Mouse (Mus musculus): ENCODE measurements around the gene Prrc2c.
"Not testable (repeated sequence)": the region's sequence is repeated elsewhere in the genome, so short reads cannot be mapped to it uniquely, and the experiment has no call there.

Prrc2c gene

GRCm38 (mm10) chr1:162665486-162666174 is 74.7 kb downstream of the Prrc2c start:
- DNase-seq (ENCODE audit: low spot score), result peak; percentile 18

- DNase-seq (ENCODE audit: low spot score), result peak; percentile 62
These were observed 75.4 kb downstream of the Prrc2c start for GRCm38 (mm10) chr1:162664826-162665475.

- no peak for DNase-seq (ENCODE audit: low spot score)
These were observed 80.0 kb downstream of the Prrc2c start for GRCm38 (mm10) chr1:162660276-162660860.

GRCm38 (mm10) chr1:162658119-162658518 is 82.2 kb downstream of the Prrc2c start, which contains the start of gene Myocos:
Gene Myocos, minus strand, starts transcription at chr1:162658219.
- DNase-seq (ENCODE audit: low spot score), result no peak

- no peak for DNase-seq (ENCODE audit: low spot score)
These were observed 91.9 kb downstream of the Prrc2c start for GRCm38 (mm10) chr1:162648416-162648815.

- peak; percentile 18 for DNase-seq (ENCODE audit: low spot score)
These were observed 94.2 kb downstream of the Prrc2c start for GRCm38 (mm10) chr1:162646083-162646686.

- no peak for DNase-seq (ENCODE audit: low spot score)
These were observed 96.6 kb downstream of the Prrc2c start for GRCm38 (mm10) chr1:162643752-162644151.

GRCm38 (mm10) chr1:162642591-162642990 is 97.8 kb downstream of the Prrc2c start:
- no peak for DNase-seq (ENCODE audit: low spot score)

- no peak for DNase-seq (ENCODE audit: low spot score)
These were observed 100.5 kb downstream of the Prrc2c start for GRCm38 (mm10) chr1:162639861-162640260.

GRCm38 (mm10) chr1:162639051-162639750 is 101.2 kb downstream of the Prrc2c start, which contains the start of gene Myoc:
Gene Myoc, plus strand, starts transcription at chr1:162639155.
- no peak for DNase-seq (ENCODE audit: low spot score)

- DNase-seq (ENCODE audit: low spot score), result no peak
These were observed 101.8 kb downstream of the Prrc2c start for GRCm38 (mm10) chr1:162638535-162638934.

- DNase-seq (ENCODE audit: low spot score), result no peak
These were observed 103.8 kb downstream of the Prrc2c start for GRCm38 (mm10) chr1:162636516-162636915.

GRCm38 (mm10) chr1:162635291-162635931 is 104.9 kb downstream of the Prrc2c start:
- DNase-seq (ENCODE audit: low spot score), result not testable (repeated sequence)

- not testable (repeated sequence) for DNase-seq (ENCODE audit: low spot score)
These were observed 112.0 kb downstream of the Prrc2c start for GRCm38 (mm10) chr1:162628326-162628725.

- DNase-seq (ENCODE audit: low spot score), result not testable (repeated sequence)
These were observed 112.5 kb downstream of the Prrc2c start for GRCm38 (mm10) chr1:162627821-162628220.

- DNase-seq (ENCODE audit: low spot score), result no peak
These were observed 115.1 kb downstream of the Prrc2c start for GRCm38 (mm10) chr1:162625229-162625628.

- DNase-seq (ENCODE audit: low spot score), result no peak
These were observed 116.5 kb downstream of the Prrc2c start for GRCm38 (mm10) chr1:162623895-162624294.

All from c-Kit-positive CD71-positive TER-119-positive erythroid progenitor cells, embryonic 14.5 days (primary cell).